Mouse (Mus musculus): Measurements from ENCODE around the gene Sh3rf3.

Sh3rf3 gene

DNA sequence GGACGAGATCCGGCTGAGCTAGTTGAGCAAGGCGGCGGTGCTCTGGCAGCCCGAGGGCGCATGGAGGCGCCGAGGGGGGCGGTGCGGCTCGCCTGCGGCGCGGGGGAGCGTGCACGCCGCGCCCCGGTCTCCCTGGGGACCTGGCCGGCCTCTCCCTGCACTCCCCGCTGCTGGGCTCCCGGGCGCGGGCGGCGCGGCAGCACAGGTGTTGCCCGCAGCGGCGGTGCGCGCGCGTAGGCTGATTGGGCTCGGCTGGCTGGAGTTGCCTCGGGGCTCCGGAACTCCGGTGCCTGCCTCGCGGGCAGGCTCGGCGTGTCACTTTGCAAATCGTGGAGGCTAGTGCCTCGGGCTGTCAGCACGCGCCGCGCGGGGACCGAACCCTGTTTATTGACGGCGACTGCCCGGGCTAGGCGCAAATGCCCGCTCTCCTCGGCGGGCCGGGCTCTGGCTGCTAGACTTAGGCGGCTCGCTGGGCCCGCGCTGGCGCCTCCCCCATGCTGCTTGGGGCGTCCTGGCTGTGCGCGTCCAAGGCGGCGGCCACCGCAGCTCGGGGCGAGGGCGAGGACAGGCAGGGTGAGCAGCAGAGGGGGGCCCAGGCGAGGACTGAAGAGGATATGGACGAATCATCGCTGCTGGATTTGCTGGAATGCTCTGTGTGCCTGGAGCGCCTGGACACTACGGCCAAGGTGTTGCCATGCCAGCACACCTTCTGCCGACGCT lies at the start of gene Sh3rf3:
Sh3rf3 (plus strand) TSS at position 279 of the 720 bp plus-strand sequence.
- peak; percentile 55 for DNase-seq

DNA sequence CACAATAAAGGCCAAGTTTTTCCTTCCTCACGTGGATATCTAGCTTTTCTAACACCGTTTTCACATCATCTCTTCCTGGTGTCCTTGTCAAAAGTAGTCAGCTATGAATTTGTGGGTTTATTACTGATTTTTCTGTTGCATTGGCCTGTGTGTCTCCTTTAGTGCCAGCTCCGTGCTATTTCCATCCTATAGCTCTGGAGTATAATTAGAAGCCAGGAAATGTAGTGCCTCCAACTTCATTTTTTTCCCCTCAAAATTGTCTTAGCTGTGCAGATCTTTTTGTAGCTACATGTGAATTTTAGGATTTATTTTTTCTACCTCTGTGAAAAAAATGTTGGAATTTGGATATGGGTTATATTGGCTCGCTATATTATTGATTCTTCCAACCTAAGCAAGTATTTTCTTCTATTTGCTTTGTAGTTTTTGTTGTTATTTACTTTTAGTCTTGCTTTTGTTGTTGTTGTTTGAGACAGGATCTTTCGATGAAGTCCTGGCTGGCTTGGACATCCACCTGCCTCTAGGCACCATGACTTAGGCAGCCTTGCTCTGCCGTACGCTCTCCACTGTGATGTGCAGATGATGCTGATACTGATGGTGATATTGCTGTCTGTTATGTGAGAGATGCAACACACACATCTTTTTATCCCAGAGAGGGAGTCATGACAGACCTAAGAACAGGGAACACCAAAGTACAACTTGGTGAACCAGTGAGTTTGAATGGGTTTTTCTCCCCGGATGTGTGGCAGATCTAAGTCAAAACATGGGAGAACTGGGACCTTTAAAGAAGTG lies 24.5 kb upstream of the Sh3rf3 start:
- no peak for DNase-seq

DNA sequence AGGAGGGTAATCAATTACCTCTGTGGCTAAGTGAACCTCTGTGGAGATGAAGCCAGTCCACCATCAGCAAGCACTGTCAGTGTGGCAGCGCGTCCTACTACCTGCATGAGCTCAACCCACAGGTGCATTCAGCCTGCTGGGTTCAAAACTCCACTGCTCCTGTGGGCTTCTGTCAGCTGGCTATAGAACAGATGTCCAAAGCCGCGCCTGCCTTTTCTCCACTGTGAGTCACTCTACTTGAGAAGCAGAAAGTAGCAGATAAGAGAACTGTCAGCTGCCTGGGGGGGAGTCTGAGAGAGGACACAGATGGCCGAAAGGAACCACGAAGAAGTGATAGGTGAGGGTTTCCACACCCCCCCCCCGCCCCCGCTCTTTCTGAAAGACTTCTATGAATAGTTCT lies 15.6 kb upstream of the Sh3rf3 start:
- peak; percentile 41 for DNase-seq

- DNase-seq = no peak
Measured at GRCm38 (mm10) chr10:58798156-58798555, 15.0 kb upstream of the Sh3rf3 start.

GRCm38 (mm10) chr10:58800996-58801433 lies 12.1 kb upstream of the Sh3rf3 start:
- peak; percentile 67 for DNase-seq

DNA sequence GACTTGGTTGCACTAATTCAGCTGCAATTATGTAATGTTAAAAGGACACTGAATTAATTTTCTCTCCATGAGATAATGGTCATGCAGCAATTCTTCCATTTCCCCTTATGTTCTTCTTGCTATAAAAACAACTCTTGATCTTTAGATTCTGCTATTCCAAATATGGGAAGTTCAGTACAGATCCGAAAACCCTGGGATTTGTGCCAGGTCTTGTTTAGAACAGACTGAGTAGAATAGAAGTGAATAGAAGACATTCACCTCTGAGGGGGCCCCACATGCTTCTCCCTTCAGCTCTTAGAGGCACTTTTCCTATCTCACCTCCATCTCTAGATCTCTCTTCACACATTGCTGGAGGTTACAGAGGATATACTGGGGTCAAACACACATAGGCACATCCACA lies 10.8 kb upstream of the Sh3rf3 start:
- DNase-seq = no peak

DNA sequence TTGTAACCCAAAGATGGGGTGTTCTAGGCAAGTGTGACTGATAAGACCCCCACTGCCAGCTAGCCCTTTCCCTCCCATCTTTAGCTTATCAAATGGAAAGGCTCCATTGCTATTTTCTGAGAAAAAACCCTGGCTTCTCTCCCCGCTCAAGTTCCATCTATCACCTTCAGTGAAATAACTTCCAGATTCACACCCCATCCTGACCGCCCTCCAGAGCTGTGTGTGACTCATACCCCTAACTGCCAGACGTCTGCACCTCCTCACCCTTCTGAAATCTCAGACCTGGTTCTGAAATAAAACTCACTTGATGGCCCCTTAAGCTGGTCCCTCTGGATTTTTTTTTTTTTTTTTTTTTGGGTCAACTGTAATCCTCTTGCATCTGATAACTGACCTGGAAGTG lies 5.2 kb upstream of the Sh3rf3 start:
- peak; percentile 33 for DNase-seq

- no peak for DNase-seq
Measured at GRCm38 (mm10) chr10:58810181-58810580, 3.0 kb upstream of the Sh3rf3 start.

DNA sequence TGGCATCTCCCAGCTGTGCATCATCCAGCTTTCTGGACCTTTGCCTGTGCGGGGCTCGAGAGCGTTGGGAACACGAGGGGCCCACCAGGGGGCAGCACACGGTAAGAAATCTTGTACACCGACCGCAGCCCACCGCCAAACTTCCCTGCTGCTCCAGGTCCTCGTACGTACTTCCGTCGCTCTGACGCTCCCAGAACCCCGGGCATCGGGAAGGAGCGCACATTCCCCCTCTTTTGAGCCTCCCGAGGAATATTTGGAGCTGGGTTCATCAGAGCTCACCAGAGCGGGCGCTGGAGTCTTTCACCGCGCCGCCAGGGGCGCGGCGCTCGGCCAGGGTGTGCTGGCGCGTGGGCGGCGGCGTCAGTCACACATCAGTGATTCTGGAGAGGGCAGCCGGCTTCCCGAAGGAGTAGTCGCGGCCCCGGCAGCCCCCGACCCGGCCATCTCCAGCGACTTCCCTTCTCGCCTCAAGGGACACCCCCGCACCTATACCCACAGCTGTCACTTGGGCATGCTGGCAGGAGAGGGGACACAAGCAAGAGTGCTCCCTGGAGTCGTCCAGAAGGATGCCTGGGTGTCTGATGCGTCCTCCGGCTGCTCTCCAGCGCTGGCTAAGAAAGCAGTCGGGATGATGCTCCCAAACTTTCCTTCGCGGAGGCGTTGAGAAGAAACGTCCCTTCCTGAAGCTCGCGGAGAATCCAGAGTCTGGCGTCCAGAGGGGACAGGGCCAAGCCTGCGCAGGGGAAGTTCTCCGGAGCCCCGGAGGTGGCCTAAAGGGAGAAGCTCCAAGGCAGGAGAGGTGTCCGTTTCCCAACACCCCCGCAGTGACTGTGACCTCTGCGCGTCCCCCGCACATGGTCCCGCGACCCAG lies 714 bp upstream of the Sh3rf3 start:
- DNase-seq = peak; percentile 91

DNA sequence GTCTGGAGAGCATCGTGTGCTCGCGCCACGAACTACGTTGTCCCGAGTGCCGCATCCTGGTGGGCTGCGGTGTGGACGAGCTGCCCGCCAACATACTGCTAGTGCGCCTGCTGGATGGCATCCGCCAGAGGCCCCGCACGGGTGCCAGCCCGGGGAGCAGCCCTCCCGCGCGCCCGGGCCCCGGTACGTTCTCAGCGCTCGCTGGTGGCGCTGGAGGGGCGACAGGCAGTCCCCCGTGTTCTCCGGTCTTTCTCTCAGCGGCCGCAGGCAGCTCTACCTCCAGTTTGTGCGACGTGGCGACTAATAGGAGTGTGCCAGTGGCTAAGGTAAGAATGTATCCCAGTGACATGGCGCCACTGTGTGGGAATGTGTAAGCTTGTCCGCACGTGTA lies 637 bp downstream of the Sh3rf3 start:
- peak; percentile 60 for DNase-seq

DNA sequence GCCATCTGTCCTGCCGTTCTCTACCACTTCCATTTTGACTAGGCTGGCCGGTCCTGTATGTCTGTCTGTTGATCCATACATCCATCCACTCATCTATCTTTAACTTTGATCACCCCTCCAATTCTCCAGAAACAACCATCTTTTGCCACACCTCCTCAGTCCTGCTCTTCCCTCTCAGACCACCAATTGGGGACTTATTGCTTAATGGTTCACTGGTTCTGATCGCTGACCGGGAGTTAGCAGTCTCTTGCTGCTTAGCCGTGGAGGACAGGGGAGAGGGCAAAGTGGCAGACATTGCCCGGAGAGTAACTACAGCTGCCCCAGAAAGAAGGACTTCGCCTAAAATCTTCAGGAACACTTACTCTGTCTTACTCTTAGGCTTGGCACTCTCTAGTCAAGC lies 1.3 kb downstream of the Sh3rf3 start:
- DNase-seq = no peak

- DNase-seq = no peak
Measured at GRCm38 (mm10) chr10:58824016-58824568, 10.9 kb downstream of the Sh3rf3 start.

DNA sequence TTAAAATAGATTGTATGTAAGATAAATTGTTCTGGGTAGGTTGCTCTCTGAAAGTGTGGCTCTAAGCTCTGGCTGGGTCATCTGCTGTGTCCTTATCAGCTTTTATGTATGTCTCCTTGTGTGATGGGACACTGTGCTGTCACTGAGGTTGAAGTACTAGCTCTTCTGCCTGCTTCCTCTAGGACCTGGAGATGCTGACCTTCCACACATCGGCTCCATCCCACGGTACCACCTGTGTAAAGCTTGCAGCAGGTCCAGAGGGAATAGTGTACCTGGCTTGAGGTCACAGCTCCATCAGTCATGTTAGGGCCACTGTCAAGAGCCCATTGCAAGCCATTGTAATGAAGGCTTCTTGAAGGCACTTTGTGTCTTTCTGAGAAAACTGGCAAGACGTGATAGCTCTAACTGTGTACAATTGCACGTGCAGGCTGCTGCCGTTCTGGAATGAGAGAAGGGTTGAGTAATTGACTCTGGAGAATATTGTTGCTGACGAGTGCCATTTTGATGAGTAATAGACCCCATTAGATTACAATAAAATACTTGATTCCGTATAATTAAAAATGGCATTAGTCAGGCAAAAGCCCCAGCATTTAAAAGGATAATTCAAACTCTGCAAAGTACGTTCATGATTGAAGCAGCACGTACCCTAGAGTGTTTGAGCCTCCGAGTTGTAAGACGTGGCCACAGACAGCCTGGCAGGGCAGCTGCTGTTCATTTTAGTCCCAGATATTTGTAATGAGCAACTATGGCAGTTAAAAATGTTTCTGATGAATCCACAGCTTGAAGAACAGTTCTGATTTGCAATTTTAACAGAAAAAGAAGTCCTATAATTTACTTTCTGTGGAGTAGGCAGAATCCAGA lies 16.3 kb downstream of the Sh3rf3 start:
- DNase-seq = no peak

DNA sequence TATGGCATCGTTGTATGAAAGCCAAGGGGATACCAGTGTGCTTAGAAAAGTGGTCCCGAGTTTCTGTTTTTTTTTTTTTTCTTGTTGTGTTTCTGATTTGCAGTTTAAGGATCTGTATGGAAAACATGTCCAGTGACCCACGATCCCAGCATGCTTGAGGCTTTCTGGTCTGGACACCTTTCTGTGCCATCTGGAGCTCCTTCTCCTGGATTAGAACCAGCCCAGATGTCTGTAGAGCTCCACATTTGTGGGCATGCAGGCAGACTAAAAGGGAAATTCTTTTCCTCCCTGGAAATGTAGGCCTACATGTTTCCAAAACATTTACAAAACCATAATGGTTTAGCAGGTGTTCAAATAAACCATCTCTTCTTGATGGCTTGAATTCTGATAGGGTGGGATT lies 20.0 kb downstream of the Sh3rf3 start:
- DNase-seq = no peak

- DNase-seq = peak; percentile 41
Measured at GRCm38 (mm10) chr10:58833741-58834178, 20.6 kb downstream of the Sh3rf3 start.

GRCm38 (mm10) chr10:58836391-58836790 lies 23.2 kb downstream of the Sh3rf3 start:
- DNase-seq = no peak

DNA sequence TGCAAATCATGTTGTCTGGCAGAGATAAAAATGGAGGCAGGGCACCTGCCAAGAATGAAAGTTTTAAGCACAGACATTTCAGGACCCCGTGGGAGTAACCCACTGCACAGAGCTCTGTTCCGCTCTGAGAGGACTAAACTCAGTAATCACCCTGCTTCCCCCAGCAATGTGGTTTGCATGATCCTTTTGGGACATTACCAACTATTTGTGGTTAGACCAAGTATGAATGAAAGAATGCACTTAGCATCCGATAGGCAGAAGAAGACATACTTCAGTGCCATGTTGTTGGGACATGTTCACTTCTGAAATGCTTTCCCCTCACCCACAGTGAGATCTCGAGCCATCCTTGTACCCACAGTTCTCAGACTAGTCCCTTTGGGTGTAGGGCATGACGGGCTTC lies 24.3 kb downstream of the Sh3rf3 start:
- no peak for DNase-seq

GRCm38 (mm10) chr10:58841945-58842344 lies 28.8 kb downstream of the Sh3rf3 start:
- DNase-seq = peak; percentile 29

DNA sequence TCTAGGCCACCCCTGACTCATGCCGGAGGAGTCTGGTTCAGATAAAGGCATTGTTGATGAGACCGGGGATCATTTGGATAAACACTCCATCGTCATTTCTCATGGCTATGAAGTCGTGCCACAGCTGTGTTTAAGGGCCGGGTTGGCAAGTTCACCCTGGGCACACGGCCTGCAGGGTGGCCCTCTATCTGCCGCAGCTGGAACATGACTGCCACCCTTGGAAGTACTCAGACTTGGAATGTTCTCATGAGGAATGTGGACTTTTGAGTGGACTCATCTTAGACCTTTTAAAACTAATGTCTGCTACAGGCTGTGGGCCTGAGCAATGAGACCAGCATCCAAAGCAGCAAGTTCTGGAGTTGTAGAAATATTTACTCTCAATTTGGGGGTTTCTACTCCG lies 29.9 kb downstream of the Sh3rf3 start:
- DNase-seq = no peak

DNA sequence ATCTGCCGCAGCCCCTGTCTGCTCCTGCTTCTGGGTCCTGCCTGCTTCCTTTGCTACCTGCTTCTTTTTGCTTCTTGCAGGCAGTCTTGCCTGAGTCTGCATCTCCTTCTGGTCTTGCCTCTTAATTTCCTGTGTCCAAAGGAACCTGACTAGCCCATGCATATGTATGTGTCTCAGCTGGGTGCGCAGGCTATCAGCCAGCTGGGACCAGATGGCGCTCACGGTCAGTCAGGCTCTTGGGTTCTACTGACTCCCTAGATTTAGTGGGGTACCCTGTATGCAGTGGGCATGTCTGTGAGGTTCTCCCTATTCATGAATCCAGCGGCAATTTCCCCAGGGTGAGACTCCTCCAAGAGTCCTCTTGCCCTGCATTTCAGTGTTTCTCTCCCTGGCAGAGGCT lies 35.0 kb downstream of the Sh3rf3 start:
- DNase-seq = no peak

DNA sequence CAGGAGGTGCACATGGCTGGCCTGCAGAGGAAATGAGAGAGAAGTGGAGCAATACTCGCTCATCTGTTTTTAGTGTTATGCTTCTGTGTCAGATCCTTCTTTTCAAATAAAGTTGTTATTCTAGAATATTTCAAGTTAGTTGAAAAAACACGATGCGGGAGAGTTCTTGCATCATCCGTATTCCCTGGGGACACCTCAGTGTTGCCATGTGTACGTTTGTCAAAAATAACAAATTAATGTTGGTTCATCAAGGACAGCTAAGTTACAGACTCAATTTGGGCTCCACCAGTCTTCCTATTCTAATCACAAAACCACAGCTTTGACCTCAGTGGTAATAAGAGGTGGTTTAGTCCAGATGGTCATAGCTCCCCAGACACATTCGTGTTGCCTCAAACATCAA lies 35.4 kb downstream of the Sh3rf3 start:
- no peak for DNase-seq
